Mouse (Mus musculus) E14TG2a.4 (cell line): ENCODE data around the gene Car14.

Source experiments
- CTCF ChIP-seq: conservative IDR thresholded peaks from 2 replicates; pipeline ENCODE4 v1.5.1; 2014; ENCODE audit warnings: low read length
- NANOG ChIP-seq: IDR thresholded peaks from 2 replicates; pipeline ENCODE4 v1.6.1; 2014; ENCODE audit warnings: borderline replicate concordance, low read length, mixed read lengths

DNA sequence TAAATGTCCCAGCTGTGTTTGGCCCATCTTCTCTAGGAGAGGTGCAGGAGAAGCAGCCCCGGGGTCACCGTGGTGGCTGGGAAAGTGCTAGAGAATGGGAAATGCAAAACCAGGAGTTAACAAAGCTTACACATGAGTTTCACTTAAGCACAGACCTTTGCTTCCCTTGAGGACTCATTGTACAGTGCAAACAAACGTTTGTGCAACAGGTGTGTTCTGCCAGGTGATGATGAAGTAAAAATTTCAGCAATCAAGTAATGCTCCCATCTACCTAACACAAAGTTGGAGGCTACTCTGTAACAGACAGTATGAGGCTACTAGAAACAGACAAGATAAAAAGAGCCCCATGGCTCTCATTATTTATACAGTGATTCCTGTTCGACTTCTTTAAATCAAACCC is 25.4 kb downstream of the Car14 start:
- TF ChIP-seq CTCF, result no peak
- no peak for TF ChIP-seq NANOG
